Mouse (Mus musculus): ENCODE measurements around the gene Zfp706. TPM values are rescaled to one million over a fixed set of nuclear protein-coding genes. Genes with fewer than 3 reads are reported as not detected.

The Zfp706 gene
- 22.5 and 25.0 TPM in 2 replicates for total RNA-seq (2014; rRNA removed)
- 22.5 and 23.0 TPM in 2 replicates for polyA plus RNA-seq (2012; rRNA removed)

GRCm38 (mm10) chr15:37007233-37007958 is at the start of gene Zfp706:
Gene Zfp706, minus strand, starts transcription at chr15:37007773.
- Histone ChIP-seq H3K4me1 (ENCODE audit: control insufficient read depth, insufficient read depth, low read length) (peaks cover 9% of the 10 kb centered on the region), H3K27ac (replicated peaks; ENCODE audit: insufficient read depth, low read depth, low read length) (peak within 1 kb of the TSS; percentile 89), H3K9ac (ENCODE audit: low read depth, low read length) (peak within 1 kb of the TSS; percentile 94), H3K36me3 (ENCODE audit: control insufficient read depth, insufficient read depth, low read length) (peaks cover 7% of the 10 kb centered on the region), H3K27me3 (ENCODE audit: control insufficient read depth, insufficient read depth, low read length) (no peaks in the 10 kb centered on the region), H3K4me3 (ENCODE audit: insufficient read depth, low read depth, low read length) (peak within 1 kb of the TSS; percentile 77), H3K79me2 (ENCODE audit: control insufficient read depth, insufficient read depth, low read length) (peaks cover 9% of the 10 kb centered on the region; the same call in 1 of the 2 replicates)
- peak; percentile 83 for DNase-seq (ENCODE audit: extremely low read depth, low read depth, low spot score)
- no peak for TF ChIP-seq CTCF (IDR thresholded peaks at IDR 0.05; ENCODE audit: low read depth, low read length)
- peak; percentile 81 for TF ChIP-seq POLR2A (IDR thresholded peaks at IDR 0.05; ENCODE audit: extremely low read depth, insufficient read depth, low read length)
- WGBS: under 1% methylated on average over 66 of the region's 79 CpGs

GRCm38 (mm10) chr15:37054582-37054981 is 47.0 kb upstream of the Zfp706 start:
- 96% methylated on average over 5 of the region's 5 CpGs for WGBS
- H3K4me1 ChIP-seq (ENCODE audit: control insufficient read depth, insufficient read depth, low read length): no peaks in the 10 kb centered on the region
- H3K27ac ChIP-seq (replicated peaks; ENCODE audit: insufficient read depth, low read depth, low read length): no peak overlapping the region
- no peaks in the 10 kb centered on the region for H3K36me3 ChIP-seq (ENCODE audit: control insufficient read depth, insufficient read depth, low read length)
- DNase-seq (ENCODE audit: extremely low read depth, low read depth, low spot score): no peak
- no peak overlapping the region for H3K9ac ChIP-seq (ENCODE audit: low read depth, low read length)
- H3K79me2 ChIP-seq (ENCODE audit: control insufficient read depth, insufficient read depth, low read length): no peaks in the 10 kb centered on the region
- TF ChIP-seq CTCF (IDR thresholded peaks at IDR 0.05; ENCODE audit: low read depth, low read length): peak; percentile 14; the same call in 1 of the 2 replicates
- no peak for TF ChIP-seq POLR2A (IDR thresholded peaks at IDR 0.05; ENCODE audit: extremely low read depth, insufficient read depth, low read length)
- no peaks in the 10 kb centered on the region for H3K27me3 ChIP-seq (ENCODE audit: control insufficient read depth, insufficient read depth, low read length)
- H3K4me3 ChIP-seq (ENCODE audit: insufficient read depth, low read depth, low read length): no peak overlapping the region

- DNase-seq (ENCODE audit: extremely low read depth, low read depth, low spot score): no peak
- Histone ChIP-seq H3K79me2 (ENCODE audit: control insufficient read depth, insufficient read depth, low read length) (no peaks in the 10 kb centered on the region), H3K27me3 (ENCODE audit: control insufficient read depth, insufficient read depth, low read length) (no peaks in the 10 kb centered on the region), H3K4me1 (ENCODE audit: control insufficient read depth, insufficient read depth, low read length) (no peaks in the 10 kb centered on the region), H3K9ac (ENCODE audit: low read depth, low read length) (no peak overlapping the region), H3K4me3 (ENCODE audit: insufficient read depth, low read depth, low read length) (no peak overlapping the region), H3K36me3 (ENCODE audit: control insufficient read depth, insufficient read depth, low read length) (no peaks in the 10 kb centered on the region), H3K27ac (replicated peaks; ENCODE audit: insufficient read depth, low read depth, low read length) (no peak overlapping the region)
- TF ChIP-seq CTCF (IDR thresholded peaks at IDR 0.05; ENCODE audit: low read depth, low read length) (no peak), POLR2A (IDR thresholded peaks at IDR 0.05; ENCODE audit: extremely low read depth, insufficient read depth, low read length) (no peak)
- WGBS: 81% methylated on average over 8 of the region's 8 CpGs
Measured at GRCm38 (mm10) chr15:37053085-37053762, 45.7 kb upstream of the Zfp706 start.

- Histone ChIP-seq H3K27me3 (ENCODE audit: control insufficient read depth, insufficient read depth, low read length) (no peaks in the 10 kb centered on the region), H3K4me1 (ENCODE audit: control insufficient read depth, insufficient read depth, low read length) (no peaks in the 10 kb centered on the region; the same call in 1 of the 2 replicates), H3K4me3 (ENCODE audit: insufficient read depth, low read depth, low read length) (no peak overlapping the region), H3K27ac (replicated peaks; ENCODE audit: insufficient read depth, low read depth, low read length) (no peak overlapping the region), H3K36me3 (ENCODE audit: control insufficient read depth, insufficient read depth, low read length) (no peaks in the 10 kb centered on the region), H3K79me2 (ENCODE audit: control insufficient read depth, insufficient read depth, low read length) (no peaks in the 10 kb centered on the region), H3K9ac (ENCODE audit: low read depth, low read length) (no peak overlapping the region)
- WGBS: 96% methylated on average over 4 of the region's 4 CpGs
- TF ChIP-seq POLR2A (IDR thresholded peaks at IDR 0.05; ENCODE audit: extremely low read depth, insufficient read depth, low read length) (no peak), CTCF (IDR thresholded peaks at IDR 0.05; ENCODE audit: low read depth, low read length) (no peak)
- DNase-seq (ENCODE audit: extremely low read depth, low read depth, low spot score): no peak
Measured at GRCm38 (mm10) chr15:37047403-37047802, 39.8 kb upstream of the Zfp706 start.

- no peak for DNase-seq (ENCODE audit: extremely low read depth, low read depth, low spot score)
- 81% methylated on average over 10 of the region's 10 CpGs for WGBS
- Histone ChIP-seq H3K27me3 (ENCODE audit: control insufficient read depth, insufficient read depth, low read length) (no peaks in the 10 kb centered on the region), H3K79me2 (ENCODE audit: control insufficient read depth, insufficient read depth, low read length) (no peaks in the 10 kb centered on the region), H3K36me3 (ENCODE audit: control insufficient read depth, insufficient read depth, low read length) (no peaks in the 10 kb centered on the region), H3K27ac (replicated peaks; ENCODE audit: insufficient read depth, low read depth, low read length) (no peak overlapping the region), H3K4me1 (ENCODE audit: control insufficient read depth, insufficient read depth, low read length) (no peaks in the 10 kb centered on the region; the same call in 1 of the 2 replicates), H3K9ac (ENCODE audit: low read depth, low read length) (no peak overlapping the region), H3K4me3 (ENCODE audit: insufficient read depth, low read depth, low read length) (no peak overlapping the region)
- no peak for TF ChIP-seq POLR2A (IDR thresholded peaks at IDR 0.05; ENCODE audit: extremely low read depth, insufficient read depth, low read length)
- no peak for TF ChIP-seq CTCF (IDR thresholded peaks at IDR 0.05; ENCODE audit: low read depth, low read length)
Measured at GRCm38 (mm10) chr15:37046586-37046985, 39.0 kb upstream of the Zfp706 start.
